ENCODE assay signal across 25 mouse cellular contexts in the genomic region with DNA sequence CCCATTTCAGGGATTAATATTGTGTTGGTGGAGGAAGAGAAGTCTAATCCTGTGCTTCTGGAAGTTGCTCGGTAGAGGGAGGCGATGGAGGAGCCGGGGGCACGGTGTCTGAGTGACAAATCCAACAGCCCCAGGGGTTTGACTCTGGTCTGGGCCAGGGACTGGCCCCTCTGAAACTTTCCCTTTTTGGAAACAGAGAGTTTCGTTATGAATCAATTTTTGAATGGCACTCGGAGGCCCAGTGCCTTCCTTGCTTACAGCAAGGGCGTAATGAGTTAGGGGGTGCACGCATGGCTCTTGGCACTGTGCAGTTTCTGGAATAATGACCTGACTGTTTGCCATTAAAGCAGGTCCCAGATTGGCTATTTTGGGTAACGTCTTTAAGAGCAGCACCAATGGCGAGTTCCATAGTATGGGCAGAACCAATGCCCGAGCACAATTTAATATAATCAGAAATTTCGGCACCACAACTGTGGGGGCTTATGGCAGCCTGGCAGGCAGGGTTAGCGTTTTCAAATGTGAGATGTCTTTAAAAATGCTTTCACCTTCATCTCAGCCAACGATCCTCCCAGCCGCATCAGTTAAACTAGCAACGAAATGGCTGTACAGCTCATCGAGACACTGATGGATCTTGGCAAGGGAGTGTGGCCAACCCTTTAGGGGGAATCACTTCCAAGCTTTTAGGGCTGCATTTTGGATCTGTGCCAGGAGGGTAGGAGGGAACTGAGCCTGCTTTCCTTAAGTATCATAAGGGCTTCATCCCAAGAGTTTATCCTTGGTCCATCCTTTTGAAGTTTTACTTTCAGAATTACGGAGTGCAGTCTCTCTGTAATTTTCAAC. TPM values are rescaled to one million over a fixed set of nuclear protein-coding genes. Genes with fewer than 3 reads are reported as not detected.
DNase-seq lines count a peak whose midpoint lies in the region; ATAC-seq and TF ChIP-seq lines count a peak whose summit lies in the region.
"Had no signal": no experiment of that assay in that cellular context is flagged by ENCODE, and none has a peak within 500 bp of the region (broad histone marks: within the 10 kb centered on the region; RNA-seq: fewer than 3 reads in every experiment).

No protein-coding gene starts in this region.

- TF ChIP-seq POLR2A in CH12.LX (IDR thresholded peaks at IDR 0.05; ENCODE audit: low read depth, low read length): no peak; the same call in 1 of the 2 replicates

- H3K9ac ChIP-seq in liver, embryonic 11.5 days (ENCODE audit: low read depth, low read length): no peak overlapping the region
- H3K9ac ChIP-seq in liver, embryonic 12.5 days: no peak overlapping the region
- 0 out of 2 replicates have a peak overlapping the region, but pooled peaks have one; percentile 7 for H3K9ac ChIP-seq in CH12.LX (ENCODE audit: insufficient read depth, low read depth)
- H3K9ac ChIP-seq in embryonic facial prominence, embryonic 14.5 days (ENCODE audit: low read depth, low read length): no peak overlapping the region
- H3K9ac ChIP-seq in forebrain, postnatal 0 days: no peak overlapping the region
- H3K9ac ChIP-seq: liver, embryonic 14.5 days had no signal

- no peaks in the 10 kb centered on the region for H3K4me1 ChIP-seq in liver, embryonic 11.5 days (replicated peaks; ENCODE audit: control insufficient read depth, insufficient read depth, low read length)
- no peaks in the 10 kb centered on the region for H3K4me1 ChIP-seq in liver, embryonic 12.5 days
- peaks cover 10 to 32% of the 10 kb centered on the region in 2 experiments for H3K4me1 ChIP-seq in CH12.LX (ENCODE audit: control insufficient read depth in 1 of 2, insufficient read depth in 2 of 2)
- H3K4me1 ChIP-seq in embryonic facial prominence, embryonic 14.5 days (ENCODE audit: control insufficient read depth, insufficient read depth, low read length): no peaks in the 10 kb centered on the region
- no peaks in the 10 kb centered on the region for H3K4me1 ChIP-seq in forebrain, postnatal 0 days (ENCODE audit: insufficient read depth)
- H3K4me1 ChIP-seq: hindbrain, embryonic 10.5 days had no signal

- no peaks in the 10 kb centered on the region for H3K9me3 ChIP-seq in liver, embryonic 11.5 days (ENCODE audit: control insufficient read depth, low read length)
- no peaks in the 10 kb centered on the region for H3K9me3 ChIP-seq in liver, embryonic 12.5 days (replicated peaks)
- peaks cover 3% of the 10 kb centered on the region for H3K9me3 ChIP-seq in CH12.LX (replicated peaks; ENCODE audit: low read length)
- H3K9me3 ChIP-seq in embryonic facial prominence, embryonic 14.5 days (ENCODE audit: control insufficient read depth, low read length): 0 out of 2 replicates have a peak, but pooled peaks cover 3% of the 10 kb centered on the region
- no peaks in the 10 kb centered on the region for H3K9me3 ChIP-seq in forebrain, postnatal 0 days (ENCODE audit: low read length)
- H3K9me3 ChIP-seq: hindbrain, embryonic 10.5 days had no signal

- TF ChIP-seq RAD21 in CH12.LX (IDR thresholded peaks at IDR 0.05; ENCODE audit: low read depth, low read length): no peak

- no peak for ATAC-seq in liver, embryonic 11.5 days (replicated peaks; ENCODE audit: low FRiP score)
- ATAC-seq in liver, embryonic 12.5 days: no peak
- ATAC-seq in embryonic facial prominence, embryonic 14.5 days (ENCODE audit: low read depth): no peak
- ATAC-seq in forebrain, postnatal 0 days: peak; percentile 34; the same call in 1 of the 2 replicates
- ATAC-seq: inflammation-experienced regulatory T-cells, adult 6 months; lung, postnatal 0 days had no signal

- H3K4me3 ChIP-seq in liver, embryonic 11.5 days (ENCODE audit: low read depth, low read length): no peak overlapping the region
- H3K4me3 ChIP-seq in liver, embryonic 12.5 days: no peak overlapping the region
- H3K4me3 ChIP-seq in CH12.LX (replicated peaks in 1 of 3; ENCODE audit: low read depth in 2 of 3, low read length in 2 of 3, poor library complexity in 1 of 3): no peak overlapping the region
- no peak overlapping the region for H3K4me3 ChIP-seq in embryonic facial prominence, embryonic 14.5 days (ENCODE audit: low read depth, low read length)
- H3K4me3 ChIP-seq in forebrain, postnatal 0 days (ENCODE audit: low read depth, low read length): no peak overlapping the region
- H3K4me3 ChIP-seq: heart, adult 2 months; hindbrain, embryonic 10.5 days; megakaryocyte, embryonic 14.5 days had no signal

- TF ChIP-seq EP300 in CH12.LX (IDR thresholded peaks at IDR 0.05; ENCODE audit: low read length): peak; percentile 97

- whole genome bisulfite sequencing in liver, embryonic 11.5 days: 85% methylated on average over 18 of the region's 18 CpGs
- 75% methylated on average over 18 of the region's 18 CpGs for WGBS in liver, embryonic 12.5 days (ENCODE audit: insufficient replicate concordance)
- WGBS in embryonic facial prominence, embryonic 14.5 days: 73% methylated on average over 18 of the region's 18 CpGs
- WGBS in forebrain, postnatal 0 days: 49% methylated on average over 18 of the region's 18 CpGs

- no peak for TF ChIP-seq CTCF in CH12.LX (conservative IDR thresholded peaks at IDR 0.05 in 1 of 2, IDR thresholded peaks at IDR 0.05 in 1 of 2; ENCODE audit: low read depth in 2 of 2, low read length in 2 of 2)
- TF ChIP-seq CTCF in forebrain, postnatal 0 days (IDR thresholded peaks at IDR 0.05; ENCODE audit: low read depth): no peak

- H3K4me2 ChIP-seq in liver, embryonic 11.5 days: no peak overlapping the region
- H3K4me2 ChIP-seq in liver, embryonic 12.5 days: no peak overlapping the region
- H3K4me2 ChIP-seq in CH12.LX (ENCODE audit: insufficient read depth, low read depth, poor library complexity, severe bottlenecking): peak overlapping the region; percentile 69
- no peak overlapping the region for H3K4me2 ChIP-seq in embryonic facial prominence, embryonic 14.5 days (ENCODE audit: low read depth, low read length)
- peak overlapping the region; percentile 24; the same call in 1 of the 2 replicates for H3K4me2 ChIP-seq in forebrain, postnatal 0 days (ENCODE audit: low read depth)

- DNase-seq in liver, embryonic 11.5 days (ENCODE audit: low spot score): peak; percentile 6
- peak; percentile 85 for DNase-seq in CH12.LX (ENCODE audit: extremely low read depth)
- DNase-seq in embryonic facial prominence, embryonic 14.5 days (ENCODE audit: low spot score): peak; percentile 60
- peak; percentile 36 for DNase-seq in forebrain, postnatal 0 days
- no peak for DNase-seq in lung, postnatal 14 days
- no peak for DNase-seq in cerebellum, postnatal 36 days
- DNase-seq: cerebellum, adult 9-11 months; heart, adult 2 months; right cerebral cortex, postnatal 14 days had no signal

- H3K79me2 ChIP-seq in CH12.LX (replicated peaks; ENCODE audit: control insufficient read depth, extremely low read depth, insufficient read depth, poor library complexity, severe bottlenecking): no peaks in the 10 kb centered on the region

- H3K27me3 ChIP-seq in liver, embryonic 11.5 days (replicated peaks; ENCODE audit: control insufficient read depth, insufficient read depth, low read length): no peaks in the 10 kb centered on the region
- H3K27me3 ChIP-seq in liver, embryonic 12.5 days (replicated peaks): no peaks in the 10 kb centered on the region
- no peaks in the 10 kb centered on the region for H3K27me3 ChIP-seq in CH12.LX (replicated peaks)
- H3K27me3 ChIP-seq in embryonic facial prominence, embryonic 14.5 days (replicated peaks; ENCODE audit: control insufficient read depth, insufficient read depth, low read length): no peaks in the 10 kb centered on the region
- no peaks in the 10 kb centered on the region for H3K27me3 ChIP-seq in forebrain, postnatal 0 days (ENCODE audit: insufficient read depth, low read length)
- H3K27me3 ChIP-seq: megakaryocyte, embryonic 14.5 days had no signal

- dilution Hi-C loops in CH12.LX (cut with MboI; ENCODE audit: extremely low pct_ligation_motif_present, extremely low pct_unique_long_range_greater_than_20kb, low sequenced_read_pairs): no loop called here

- H3K36me3 ChIP-seq in liver, embryonic 11.5 days (ENCODE audit: control insufficient read depth, insufficient read depth, low read length): no peaks in the 10 kb centered on the region
- no peaks in the 10 kb centered on the region for H3K36me3 ChIP-seq in liver, embryonic 12.5 days
- H3K36me3 ChIP-seq in CH12.LX (replicated peaks in 1 of 2; ENCODE audit: control insufficient read depth in 1 of 2, insufficient read depth in 1 of 2, low read length in 1 of 2): no peaks in the 10 kb centered on the region
- no peaks in the 10 kb centered on the region for H3K36me3 ChIP-seq in embryonic facial prominence, embryonic 14.5 days (ENCODE audit: control insufficient read depth, insufficient read depth, low read length)
- no peaks in the 10 kb centered on the region for H3K36me3 ChIP-seq in forebrain, postnatal 0 days (ENCODE audit: insufficient read depth)
- H3K36me3 ChIP-seq: hindbrain, embryonic 10.5 days had no signal

- no peak overlapping the region for H3K27ac ChIP-seq in liver, embryonic 11.5 days (ENCODE audit: low read depth, low read length)
- H3K27ac ChIP-seq in liver, embryonic 12.5 days: no peak overlapping the region
- peak overlapping the region; percentile 13; the same call in 1 of the 2 replicates for H3K27ac ChIP-seq in CH12.LX (ENCODE audit: insufficient read depth, low read depth)
- no peak overlapping the region for H3K27ac ChIP-seq in embryonic facial prominence, embryonic 14.5 days (replicated peaks; ENCODE audit: low read depth, low read length)
- H3K27ac ChIP-seq in forebrain, postnatal 0 days (ENCODE audit: low read depth, low read length): no peak overlapping the region
- H3K27ac ChIP-seq: heart, adult 2 months; hindbrain, embryonic 10.5 days; liver, embryonic 14.5 days had no signal

- in situ Hi-C loops in CH12.LX (cut with MboI; ENCODE audit: low pct_ligation_motif_present, low pct_unique_long_range_greater_than_20kb, low sequenced_read_pairs): no loop called here

RNA-seq across cellular contexts. Expression of a gene that starts 15.5 kb away (rescaled TPM):
- polyA plus RNA-seq in liver, embryonic 11.5 days (2014; fragmentation: Nextera tagmentation; extraction: Ambion mirVana): 0.14 and 0.27 TPM in 2 replicates
- polyA plus RNA-seq in liver, embryonic 12.5 days (2016; fragmentation: Nextera tagmentation; extraction: Ambion mirVana): 0.10 and 0.15 TPM in 2 replicates
- total RNA-seq in CH12.LX (2012; rRNA removed): not detected in 2 replicates
- not detected in 2 replicates for total RNA-seq in CH12.LX (2014; rRNA removed)
- not detected in 2 replicates for polyA plus RNA-seq in CH12.LX (2012; ENCODE audit: insufficient read length, low read depth)
- 0.35 and 1.7 TPM in 2 replicates for polyA plus RNA-seq in embryonic facial prominence, embryonic 14.5 days (2014; fragmentation: Nextera tagmentation; extraction: Ambion mirVana)
- total RNA-seq in forebrain, postnatal 0 days (2014; rRNA removed): 0.10 TPM in 1 of 2 replicates, not detected in the other
- not detected in 2 replicates for polyA plus RNA-seq in forebrain, postnatal 0 days (2015; fragmentation: Nextera tagmentation; extraction: Ambion mirVana)
- total RNA-seq: gastrocnemius, adult 18-20 months; left cerebral cortex, postnatal 25 days had no signal
- polyA plus RNA-seq: hindbrain, embryonic 10.5 days; inflammation-experienced regulatory T-cells, adult 6 months had no signal

RNA-seq across cellular contexts. Expression of a gene that starts 35.9 kb away (rescaled TPM):
- polyA plus RNA-seq in liver, embryonic 11.5 days (2014; fragmentation: Nextera tagmentation; extraction: Ambion mirVana): not detected in 2 replicates
- polyA plus RNA-seq in liver, embryonic 12.5 days (2016; fragmentation: Nextera tagmentation; extraction: Ambion mirVana): not detected in 2 replicates
- total RNA-seq in CH12.LX (2012; rRNA removed): not detected in 2 replicates
- total RNA-seq in CH12.LX (2014; rRNA removed): not detected in 2 replicates
- polyA plus RNA-seq in CH12.LX (2012; ENCODE audit: insufficient read length, low read depth): not detected in 2 replicates
- polyA plus RNA-seq in embryonic facial prominence, embryonic 14.5 days (2014; fragmentation: Nextera tagmentation; extraction: Ambion mirVana): 0.31 TPM in 1 of 2 replicates, not detected in the other
- not detected in 2 replicates for total RNA-seq in forebrain, postnatal 0 days (2014; rRNA removed)
- polyA plus RNA-seq in forebrain, postnatal 0 days (2015; fragmentation: Nextera tagmentation; extraction: Ambion mirVana): not detected in 2 replicates
- total RNA-seq: adrenal gland, postnatal 4 days; ES-E14; gastrocnemius, adult 18-20 months; heart, adult 2 months; layer of hippocampus, postnatal 14 days; left cerebral cortex, postnatal 25 days had no signal
- polyA plus RNA-seq: heart, adult 2 months; hindbrain, embryonic 10.5 days; inflammation-experienced regulatory T-cells, adult 6 months; kidney, embryonic 14.5 days; large intestine, adult 2 months; liver, embryonic 14.5 days; lung, postnatal 0 days; stomach, embryonic 16.5 days had no signal

RNA-seq across cellular contexts. Expression of a gene that starts 42.4 kb away (rescaled TPM):
- 1.2 and 2.6 TPM in 2 replicates for polyA plus RNA-seq in liver, embryonic 11.5 days (2014; fragmentation: Nextera tagmentation; extraction: Ambion mirVana)
- polyA plus RNA-seq in liver, embryonic 12.5 days (2016; fragmentation: Nextera tagmentation; extraction: Ambion mirVana): 1.3 and 1.9 TPM in 2 replicates
- total RNA-seq in CH12.LX (2012; rRNA removed) (0.88 and 1.4 TPM in 2 replicates), CH12.LX (2014; rRNA removed) (12.9 and 13.9 TPM in 2 replicates)
- polyA plus RNA-seq in CH12.LX (2012; ENCODE audit: insufficient read length, low read depth): 9.3 and 11.7 TPM in 2 replicates
- polyA plus RNA-seq in embryonic facial prominence, embryonic 14.5 days (2014; fragmentation: Nextera tagmentation; extraction: Ambion mirVana): 4.1 and 4.5 TPM in 2 replicates
- 0.15 and 0.43 TPM in 2 replicates for total RNA-seq in forebrain, postnatal 0 days (2014; rRNA removed)
- polyA plus RNA-seq in forebrain, postnatal 0 days (2015; fragmentation: Nextera tagmentation; extraction: Ambion mirVana): 0.47 and 0.48 TPM in 2 replicates
- total RNA-seq: left cerebral cortex, postnatal 25 days had no signal
- polyA plus RNA-seq: hindbrain, embryonic 10.5 days had no signal

RNA-seq across cellular contexts. Expression of a gene that starts 59.9 kb away (rescaled TPM):
- polyA plus RNA-seq in liver, embryonic 11.5 days (2014; fragmentation: Nextera tagmentation; extraction: Ambion mirVana): not detected in 2 replicates
- polyA plus RNA-seq in liver, embryonic 12.5 days (2016; fragmentation: Nextera tagmentation; extraction: Ambion mirVana): not detected in 2 replicates
- total RNA-seq in CH12.LX (2012; rRNA removed) (not detected in 2 replicates), CH12.LX (2014; rRNA removed) (not detected in 2 replicates)
- polyA plus RNA-seq in CH12.LX (2012; ENCODE audit: insufficient read length, low read depth): not detected in 2 replicates
- not detected in 2 replicates for polyA plus RNA-seq in embryonic facial prominence, embryonic 14.5 days (2014; fragmentation: Nextera tagmentation; extraction: Ambion mirVana)
- not detected in 2 replicates for total RNA-seq in forebrain, postnatal 0 days (2014; rRNA removed)
- polyA plus RNA-seq in forebrain, postnatal 0 days (2015; fragmentation: Nextera tagmentation; extraction: Ambion mirVana): not detected in 2 replicates
- total RNA-seq: layer of hippocampus, postnatal 14 days; left cerebral cortex, postnatal 25 days had no signal
- polyA plus RNA-seq: heart, adult 2 months; heart, embryonic 16.5 days; hindbrain, embryonic 10.5 days; inflammation-experienced regulatory T-cells, adult 6 months; kidney, embryonic 14.5 days; large intestine, adult 2 months; liver, embryonic 14.5 days; stomach, embryonic 16.5 days; thymus, postnatal 0 days had no signal

RNA-seq across cellular contexts. Expression of a gene that starts 59.9 kb away (rescaled TPM):
- not detected in 2 replicates for polyA plus RNA-seq in liver, embryonic 11.5 days (2014; fragmentation: Nextera tagmentation; extraction: Ambion mirVana)
- polyA plus RNA-seq in liver, embryonic 12.5 days (2016; fragmentation: Nextera tagmentation; extraction: Ambion mirVana): 0.10 TPM in 1 of 2 replicates, not detected in the other
- not detected in 2 replicates for total RNA-seq in CH12.LX (2012; rRNA removed)
- not detected in 2 replicates for total RNA-seq in CH12.LX (2014; rRNA removed)
- polyA plus RNA-seq in CH12.LX (2012; ENCODE audit: insufficient read length, low read depth): not detected in 2 replicates
- not detected in 2 replicates for polyA plus RNA-seq in embryonic facial prominence, embryonic 14.5 days (2014; fragmentation: Nextera tagmentation; extraction: Ambion mirVana)
- not detected in 2 replicates for total RNA-seq in forebrain, postnatal 0 days (2014; rRNA removed)
- polyA plus RNA-seq in forebrain, postnatal 0 days (2015; fragmentation: Nextera tagmentation; extraction: Ambion mirVana): not detected in 2 replicates
- total RNA-seq: heart, adult 2 months had no signal
- polyA plus RNA-seq: heart, adult 2 months; heart, embryonic 16.5 days; hindbrain, embryonic 10.5 days; inflammation-experienced regulatory T-cells, adult 6 months; kidney, embryonic 14.5 days; lung, postnatal 0 days; stomach, embryonic 16.5 days had no signal

Comparison
In these comparisons a context has a peak if more than half of its experiments do, and no peak if none do; other contexts are left out.
1. DNase-seq: peak in liver, embryonic 11.5 days (single experiment), CH12.LX (single experiment), embryonic facial prominence, embryonic 14.5 days (single experiment) and forebrain, postnatal 0 days (single experiment); none in lung, postnatal 14 days (single experiment) and cerebellum, postnatal 36 days (0 of 2).
2. H3K4me2 ChIP-seq: peak in CH12.LX (single experiment) and forebrain, postnatal 0 days (single experiment); none in liver, embryonic 11.5 days (single experiment), liver, embryonic 12.5 days (single experiment) and embryonic facial prominence, embryonic 14.5 days (single experiment).